Mouse (Mus musculus): Measurements from ENCODE around the gene Thbd. TPM values are rescaled to one million over a fixed set of nuclear protein-coding genes. Genes with fewer than 3 reads are reported as not detected.

The Thbd gene
- polyA plus RNA-seq, 1 experiment from 2014 or later, result 6.0 TPM

DNA sequence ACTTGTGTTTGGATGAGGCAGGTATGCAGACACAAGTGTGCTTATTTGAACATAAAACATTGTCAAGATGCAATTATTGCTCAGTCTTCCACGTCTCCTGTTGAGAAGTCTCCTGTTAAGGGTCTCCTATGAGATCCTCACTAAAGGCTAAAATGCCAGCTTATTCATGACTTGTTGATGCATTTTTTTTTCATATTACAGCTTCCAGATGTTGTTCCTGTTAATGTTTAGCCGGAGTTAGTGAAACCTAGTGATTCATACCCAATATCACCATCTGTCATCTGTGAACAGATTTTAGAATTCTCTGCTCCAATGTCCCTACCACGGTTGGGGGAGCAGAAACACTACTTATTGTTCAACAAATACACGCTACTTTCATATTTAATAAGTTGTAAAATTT, 23.0 kb upstream of the Thbd start:
- H3K4me3 ChIP-seq (ENCODE audit: low read depth, low read length), result no peak overlapping the region
- no peak overlapping the region for H3K9ac ChIP-seq (ENCODE audit: low read length)
- no peaks in the 10 kb centered on the region for H3K9me3 ChIP-seq (ENCODE audit: control insufficient read depth, low read length)
- ATAC-seq (replicated peaks; ENCODE audit: low FRiP score), result no peak
- no peak overlapping the region for H3K4me2 ChIP-seq (ENCODE audit: low read depth, low read length, severe bottlenecking)
- H3K4me1 ChIP-seq (replicated peaks; ENCODE audit: control insufficient read depth, insufficient read depth, low read length), result no peaks in the 10 kb centered on the region
- WGBS, result 83% methylated on average over 4 of the region's 4 CpGs
- H3K27ac ChIP-seq (ENCODE audit: low read depth, low read length), result no peak overlapping the region
- no peaks in the 10 kb centered on the region for H3K36me3 ChIP-seq (ENCODE audit: control insufficient read depth, insufficient read depth, low read length)
- no peaks in the 10 kb centered on the region for H3K27me3 ChIP-seq (ENCODE audit: control insufficient read depth, insufficient read depth, low read length)
- DNase-seq (ENCODE audit: low spot score), result no peak

- H3K4me2 ChIP-seq (ENCODE audit: low read depth, low read length, severe bottlenecking), result no peak overlapping the region
- ATAC-seq (replicated peaks; ENCODE audit: low FRiP score) (no peak), DNase-seq (ENCODE audit: low spot score) (no peak)
- H3K9ac ChIP-seq (ENCODE audit: low read length), result no peak overlapping the region
- H3K27me3 ChIP-seq (ENCODE audit: control insufficient read depth, insufficient read depth, low read length), result no peaks in the 10 kb centered on the region
- no peaks in the 10 kb centered on the region for H3K36me3 ChIP-seq (ENCODE audit: control insufficient read depth, insufficient read depth, low read length)
- H3K4me1 ChIP-seq (replicated peaks; ENCODE audit: control insufficient read depth, insufficient read depth, low read length), result no peaks in the 10 kb centered on the region
- H3K4me3 ChIP-seq (ENCODE audit: low read depth, low read length), result no peak overlapping the region
- no peak overlapping the region for H3K27ac ChIP-seq (ENCODE audit: low read depth, low read length)
- H3K9me3 ChIP-seq (ENCODE audit: control insufficient read depth, low read length), result no peaks in the 10 kb centered on the region
Observed at GRCm38 (mm10) chr2:148429001-148429505, 21.1 kb upstream of the Thbd start.

GRCm38 (mm10) chr2:148428523-148428922, 20.5 kb upstream of the Thbd start:
- Histone ChIP-seq H3K9me3 (ENCODE audit: control insufficient read depth, low read length) (no peaks in the 10 kb centered on the region), H3K4me1 (replicated peaks; ENCODE audit: control insufficient read depth, insufficient read depth, low read length) (no peaks in the 10 kb centered on the region), H3K27me3 (ENCODE audit: control insufficient read depth, insufficient read depth, low read length) (no peaks in the 10 kb centered on the region), H3K27ac (ENCODE audit: low read depth, low read length) (no peak overlapping the region), H3K4me2 (ENCODE audit: low read depth, low read length, severe bottlenecking) (no peak overlapping the region), H3K9ac (ENCODE audit: low read length) (no peak overlapping the region), H3K4me3 (ENCODE audit: low read depth, low read length) (no peak overlapping the region), H3K36me3 (ENCODE audit: control insufficient read depth, insufficient read depth, low read length) (no peaks in the 10 kb centered on the region)
- 85% methylated on average over 3 of the region's 3 CpGs for WGBS
- DNase-seq (ENCODE audit: low spot score) (no peak), ATAC-seq (replicated peaks; ENCODE audit: low FRiP score) (no peak)

DNA sequence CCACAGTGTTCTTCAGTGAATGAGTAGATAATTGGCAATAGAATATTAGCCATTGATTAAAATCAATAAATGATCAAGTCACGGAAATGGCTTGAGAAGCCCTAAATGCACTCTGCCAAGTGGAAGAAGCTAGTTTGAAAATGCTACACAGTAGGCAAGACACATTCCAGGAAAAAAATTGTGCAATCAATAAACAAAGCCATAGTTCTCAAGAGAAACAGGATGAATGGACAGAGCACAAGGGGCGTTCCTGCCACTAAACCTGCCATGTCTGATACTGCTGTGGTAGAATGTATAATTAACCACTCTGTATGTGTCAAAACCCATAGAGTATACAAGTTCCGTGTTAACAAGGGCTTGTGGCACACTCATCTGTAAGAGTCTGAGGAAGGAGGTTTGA, 19.6 kb upstream of the Thbd start:
- DNase-seq (ENCODE audit: low spot score) (no peak), ATAC-seq (replicated peaks; ENCODE audit: low FRiP score) (no peak)
- H3K36me3 ChIP-seq (ENCODE audit: control insufficient read depth, insufficient read depth, low read length), result no peaks in the 10 kb centered on the region

DNA sequence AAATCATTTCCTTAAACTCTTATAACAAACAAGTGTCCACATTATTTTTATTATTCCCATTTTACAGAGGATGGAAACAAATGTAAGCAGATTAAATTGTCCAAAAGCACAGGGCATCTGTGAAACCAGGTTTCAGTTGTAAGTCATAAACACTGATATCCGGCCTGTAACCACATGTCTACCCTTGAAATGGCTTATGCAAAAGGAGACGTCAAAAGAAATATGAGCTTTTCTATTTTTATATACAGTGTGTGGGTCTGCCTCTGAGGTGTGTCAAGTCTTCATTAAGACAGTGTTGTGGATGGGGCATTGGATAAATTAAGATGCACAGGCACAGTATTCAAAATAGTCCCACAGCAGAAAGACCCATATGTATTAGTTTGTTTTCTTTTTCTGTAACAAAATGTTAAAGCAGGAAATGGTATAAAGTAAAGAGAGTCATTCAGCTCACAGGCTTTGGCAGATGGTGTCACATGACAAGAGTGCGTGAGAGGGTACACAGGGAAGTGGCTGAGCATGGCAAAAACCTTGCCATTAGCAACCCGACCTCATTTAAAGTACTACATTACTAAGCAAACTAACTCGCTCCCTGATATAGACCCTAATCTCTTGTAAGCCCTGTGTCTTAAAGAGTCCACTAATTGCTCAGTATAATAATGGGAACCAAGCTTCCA, 17.9 kb upstream of the Thbd start:
- no peaks in the 10 kb centered on the region for H3K9me3 ChIP-seq (ENCODE audit: control insufficient read depth, low read length)
- no peak overlapping the region for H3K27ac ChIP-seq (ENCODE audit: low read depth, low read length)
- DNase-seq (ENCODE audit: low spot score) (no peak), ATAC-seq (replicated peaks; ENCODE audit: low FRiP score) (no peak)
- no peaks in the 10 kb centered on the region for H3K4me1 ChIP-seq (replicated peaks; ENCODE audit: control insufficient read depth, insufficient read depth, low read length)
- WGBS, result 82% methylated on average over 5 of the region's 5 CpGs
- no peak overlapping the region for H3K9ac ChIP-seq (ENCODE audit: low read length)
- H3K36me3 ChIP-seq (ENCODE audit: control insufficient read depth, insufficient read depth, low read length), result no peaks in the 10 kb centered on the region
- no peak overlapping the region for H3K4me2 ChIP-seq (ENCODE audit: low read depth, low read length, severe bottlenecking)
- H3K4me3 ChIP-seq (ENCODE audit: low read depth, low read length), result no peak overlapping the region
- no peaks in the 10 kb centered on the region for H3K27me3 ChIP-seq (ENCODE audit: control insufficient read depth, insufficient read depth, low read length)

More for the DNA sequence above, 19.6 kb upstream of the Thbd start:
- Histone ChIP-seq H3K27me3 (ENCODE audit: control insufficient read depth, insufficient read depth, low read length) (no peaks in the 10 kb centered on the region), H3K4me3 (ENCODE audit: low read depth, low read length) (no peak overlapping the region), H3K4me2 (ENCODE audit: low read depth, low read length, severe bottlenecking) (no peak overlapping the region), H3K9me3 (ENCODE audit: control insufficient read depth, low read length) (no peaks in the 10 kb centered on the region), H3K27ac (ENCODE audit: low read depth, low read length) (no peak overlapping the region), H3K9ac (ENCODE audit: low read length) (no peak overlapping the region), H3K4me1 (replicated peaks; ENCODE audit: control insufficient read depth, insufficient read depth, low read length) (no peaks in the 10 kb centered on the region)
- WGBS, result 88% methylated on average over 3 of the region's 3 CpGs

DNA sequence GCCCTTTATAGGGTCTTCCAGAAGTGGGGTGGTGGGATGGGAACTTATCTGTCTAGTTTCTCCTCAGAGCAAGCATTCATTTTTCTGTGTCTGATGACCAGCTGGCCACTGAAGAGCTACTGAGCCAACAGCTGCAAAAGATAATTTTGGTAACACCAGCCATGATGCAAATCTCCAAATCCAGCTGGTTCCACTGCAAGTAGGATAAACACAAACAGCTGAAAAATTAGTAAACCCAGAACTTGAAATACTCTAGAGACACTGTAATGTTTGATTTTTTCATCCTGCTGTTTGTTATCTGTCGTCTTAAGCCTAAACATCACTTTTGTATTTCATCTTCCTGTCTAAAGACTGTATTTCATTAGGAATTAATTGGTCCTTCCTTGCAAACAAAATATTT, 13.7 kb upstream of the Thbd start:
- Histone ChIP-seq H3K9me3 (ENCODE audit: control insufficient read depth, low read length) (no peaks in the 10 kb centered on the region), H3K36me3 (ENCODE audit: control insufficient read depth, insufficient read depth, low read length) (no peaks in the 10 kb centered on the region), H3K27me3 (ENCODE audit: control insufficient read depth, insufficient read depth, low read length) (no peaks in the 10 kb centered on the region), H3K4me2 (ENCODE audit: low read depth, low read length, severe bottlenecking) (no peak overlapping the region), H3K9ac (ENCODE audit: low read length) (no peak overlapping the region), H3K27ac (ENCODE audit: low read depth, low read length) (no peak overlapping the region), H3K4me3 (ENCODE audit: low read depth, low read length) (no peak overlapping the region), H3K4me1 (replicated peaks; ENCODE audit: control insufficient read depth, insufficient read depth, low read length) (no peaks in the 10 kb centered on the region)
- 85% methylated on average over 1 of the region's 1 CpGs for whole genome bisulfite sequencing
- DNase-seq (ENCODE audit: low spot score) (no peak), ATAC-seq (replicated peaks; ENCODE audit: low FRiP score) (no peak)

DNA sequence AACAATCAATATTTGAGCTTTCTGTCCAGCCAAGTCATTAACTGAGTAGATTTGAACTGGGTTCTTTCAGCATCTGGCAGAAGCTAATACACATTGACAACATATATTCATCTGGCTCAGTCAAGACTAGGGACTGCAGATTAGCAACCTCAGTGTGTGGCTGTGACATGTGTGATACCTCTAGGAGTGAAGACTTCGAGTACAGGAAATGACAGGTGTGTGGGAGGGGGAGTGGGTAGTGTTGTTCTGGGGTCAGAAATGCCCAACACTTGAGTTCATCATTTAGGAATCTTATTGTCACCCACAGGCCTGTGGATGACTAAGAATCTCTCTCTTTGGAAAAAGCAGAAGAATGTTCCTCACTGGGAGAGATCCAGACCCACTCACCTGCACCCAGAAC, 13.1 kb upstream of the Thbd start:
- Histone ChIP-seq H3K4me1 (replicated peaks; ENCODE audit: control insufficient read depth, insufficient read depth, low read length) (no peaks in the 10 kb centered on the region), H3K4me2 (ENCODE audit: low read depth, low read length, severe bottlenecking) (no peak overlapping the region), H3K27ac (ENCODE audit: low read depth, low read length) (no peak overlapping the region), H3K9ac (ENCODE audit: low read length) (no peak overlapping the region), H3K9me3 (ENCODE audit: control insufficient read depth, low read length) (no peaks in the 10 kb centered on the region), H3K36me3 (ENCODE audit: control insufficient read depth, insufficient read depth, low read length) (no peaks in the 10 kb centered on the region), H3K4me3 (ENCODE audit: low read depth, low read length) (no peak overlapping the region), H3K27me3 (ENCODE audit: control insufficient read depth, insufficient read depth, low read length) (no peaks in the 10 kb centered on the region)
- 67% methylated on average over 1 of the region's 1 CpGs for WGBS
- no peak for DNase-seq (ENCODE audit: low spot score)
- ATAC-seq (replicated peaks; ENCODE audit: low FRiP score), result no peak

DNA sequence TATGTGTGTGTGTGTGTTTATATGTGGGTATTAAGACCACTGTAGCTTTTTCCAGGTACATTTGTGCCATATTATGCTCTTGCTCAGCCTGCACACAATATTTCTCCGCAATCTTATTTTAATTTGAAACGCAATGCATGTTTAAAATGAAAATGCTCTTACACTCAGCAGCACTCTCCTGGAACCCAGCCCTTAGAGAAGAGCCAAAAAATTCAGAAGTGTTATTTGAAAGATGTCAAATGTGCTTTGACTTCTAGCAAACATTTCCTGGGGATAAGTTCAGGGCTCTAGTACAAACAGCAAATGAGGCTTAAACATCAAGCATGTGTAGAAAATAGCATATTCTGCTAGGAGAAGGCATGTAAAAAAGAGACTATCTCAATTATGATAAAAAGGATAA, 11.8 kb upstream of the Thbd start:
- no peak overlapping the region for H3K4me3 ChIP-seq (ENCODE audit: low read depth, low read length)
- DNase-seq (ENCODE audit: low spot score), result no peak
- no peaks in the 10 kb centered on the region for H3K27me3 ChIP-seq (ENCODE audit: control insufficient read depth, insufficient read depth, low read length)
- 98% methylated on average over 2 of the region's 2 CpGs for WGBS
- H3K4me1 ChIP-seq (replicated peaks; ENCODE audit: control insufficient read depth, insufficient read depth, low read length), result no peaks in the 10 kb centered on the region
- ATAC-seq (replicated peaks; ENCODE audit: low FRiP score), result no peak
- no peak overlapping the region for H3K4me2 ChIP-seq (ENCODE audit: low read depth, low read length, severe bottlenecking)
- H3K9me3 ChIP-seq (ENCODE audit: control insufficient read depth, low read length), result no peaks in the 10 kb centered on the region
- no peaks in the 10 kb centered on the region for H3K36me3 ChIP-seq (ENCODE audit: control insufficient read depth, insufficient read depth, low read length)
- H3K27ac ChIP-seq (ENCODE audit: low read depth, low read length), result no peak overlapping the region
- no peak overlapping the region for H3K9ac ChIP-seq (ENCODE audit: low read length)

- no peak overlapping the region for H3K4me3 ChIP-seq (ENCODE audit: low read depth, low read length)
- H3K27me3 ChIP-seq (ENCODE audit: control insufficient read depth, insufficient read depth, low read length), result no peaks in the 10 kb centered on the region
- H3K4me1 ChIP-seq (replicated peaks; ENCODE audit: control insufficient read depth, insufficient read depth, low read length), result no peaks in the 10 kb centered on the region
- no peak overlapping the region for H3K9ac ChIP-seq (ENCODE audit: low read length)
- H3K4me2 ChIP-seq (ENCODE audit: low read depth, low read length, severe bottlenecking), result no peak overlapping the region
- WGBS, result 84% methylated on average over 3 of the region's 3 CpGs
- H3K9me3 ChIP-seq (ENCODE audit: control insufficient read depth, low read length), result no peaks in the 10 kb centered on the region
- H3K27ac ChIP-seq (ENCODE audit: low read depth, low read length), result no peak overlapping the region
- ATAC-seq (replicated peaks; ENCODE audit: low FRiP score), result no peak
- no peak for DNase-seq (ENCODE audit: low spot score)
- H3K36me3 ChIP-seq (ENCODE audit: control insufficient read depth, insufficient read depth, low read length), result no peaks in the 10 kb centered on the region
Observed at GRCm38 (mm10) chr2:148419151-148419550, 11.2 kb upstream of the Thbd start.

Data from forebrain, embryonic 11.5 days (tissue).